Mouse (Mus musculus): ENCODE measurements at regions not wholly inside any gene's neighbourhood (a gene's known extent, or its start where the extent isn't known, plus 50 kb on each side); places are given as distances from the start of the nearest gene placed in this dataset.

DNA sequence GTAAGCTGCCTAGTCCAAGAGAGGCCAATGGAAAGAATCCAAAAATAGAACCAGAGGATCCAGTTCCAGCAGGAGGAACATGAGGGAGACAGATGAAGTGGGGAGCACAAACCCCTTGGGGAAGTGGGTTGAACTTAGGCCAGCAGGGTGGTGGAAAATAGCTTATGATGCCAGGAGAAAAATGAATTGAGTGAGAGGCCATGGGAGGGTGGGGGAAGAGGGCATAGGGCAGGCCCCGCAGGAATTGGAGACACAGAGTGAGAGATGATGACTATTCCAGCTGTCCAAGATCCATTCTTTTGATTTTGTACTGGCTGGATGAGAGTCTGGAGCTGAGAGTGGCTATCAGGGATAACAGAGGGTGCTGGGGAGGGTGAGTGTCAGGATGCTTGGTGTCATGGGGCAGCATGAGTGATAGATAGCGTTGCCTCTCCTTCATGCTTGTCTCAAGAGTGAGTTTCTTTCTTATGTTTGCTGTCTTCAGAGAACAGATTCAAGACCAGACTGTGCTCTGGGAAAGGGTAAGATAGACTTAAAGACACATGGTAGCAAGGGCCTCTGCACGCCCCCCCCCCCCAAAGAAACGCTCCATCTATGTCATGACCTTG, 90.3 kb upstream of the Tnp1 start:
- peak; percentile 55 for DNase-seq
- intact Hi-C loops (cut with DNase I): loop anchor here (5.0 kb wide), 1 partner anchor 229 kb away; no protein-coding TSS in a partner anchor

DNA sequence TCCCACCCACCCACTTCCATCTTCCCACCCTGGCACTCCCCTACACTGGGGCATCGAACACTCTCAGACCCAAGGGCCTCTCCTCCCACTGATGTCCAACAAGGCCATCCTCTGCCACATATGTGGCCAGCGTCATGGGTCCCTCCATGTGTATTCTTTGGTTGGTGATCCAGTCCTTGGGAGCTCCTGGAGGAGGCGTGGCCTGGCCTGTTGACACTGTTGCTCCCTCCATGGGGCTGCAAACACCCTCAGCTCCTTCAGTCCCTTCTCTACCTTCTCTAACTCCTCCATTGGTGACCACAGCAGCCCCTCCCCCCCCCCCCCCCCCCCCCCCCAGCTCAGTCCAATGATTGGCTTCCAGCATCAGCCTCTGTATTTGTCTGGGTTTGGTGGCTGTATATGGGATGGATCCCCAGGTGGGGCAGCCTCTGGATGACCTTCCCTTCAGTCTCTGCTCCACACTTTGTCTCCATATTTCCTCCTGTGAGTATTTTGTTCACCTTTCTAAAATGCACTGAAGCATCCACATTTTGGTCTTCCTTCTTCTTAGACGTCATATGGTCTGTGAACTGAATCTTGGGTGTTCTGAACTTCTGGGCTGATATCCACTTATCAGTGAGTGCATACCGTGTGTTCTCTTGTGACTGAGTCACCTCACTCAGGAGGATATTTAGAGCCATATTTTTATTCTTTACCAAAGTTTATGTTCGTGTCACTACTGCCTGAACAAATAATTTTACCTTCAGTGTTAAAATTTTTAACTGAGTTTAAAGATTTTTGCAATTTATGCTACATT, 82.1 kb upstream of the Tnp1 start:
- intact Hi-C loops (cut with DNase I): no loop called here
- DNase-seq: no peak

DNA sequence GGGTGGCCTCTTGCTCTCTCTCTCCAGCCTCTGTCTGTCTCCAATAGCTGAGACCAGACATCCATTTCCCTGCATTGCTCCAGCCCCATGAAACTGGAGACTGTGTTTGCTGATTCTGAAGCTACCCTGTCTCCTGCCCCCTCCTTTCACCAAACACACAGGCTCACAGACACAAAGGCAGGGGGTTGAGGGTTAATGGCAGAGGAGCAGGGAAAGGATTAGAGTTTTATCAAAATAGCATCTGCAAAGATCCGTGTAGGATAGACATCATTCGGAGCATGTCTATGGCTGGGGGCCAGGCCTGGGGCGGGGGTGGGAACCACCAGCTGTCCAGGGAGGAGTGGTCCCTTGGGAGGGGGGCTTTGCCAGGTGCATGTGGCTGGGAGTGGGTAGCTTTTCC, 73.9 kb upstream of the Tnp1 start:
- intact Hi-C loops (cut with DNase I): no loop called here
- no peak for DNase-seq

DNA sequence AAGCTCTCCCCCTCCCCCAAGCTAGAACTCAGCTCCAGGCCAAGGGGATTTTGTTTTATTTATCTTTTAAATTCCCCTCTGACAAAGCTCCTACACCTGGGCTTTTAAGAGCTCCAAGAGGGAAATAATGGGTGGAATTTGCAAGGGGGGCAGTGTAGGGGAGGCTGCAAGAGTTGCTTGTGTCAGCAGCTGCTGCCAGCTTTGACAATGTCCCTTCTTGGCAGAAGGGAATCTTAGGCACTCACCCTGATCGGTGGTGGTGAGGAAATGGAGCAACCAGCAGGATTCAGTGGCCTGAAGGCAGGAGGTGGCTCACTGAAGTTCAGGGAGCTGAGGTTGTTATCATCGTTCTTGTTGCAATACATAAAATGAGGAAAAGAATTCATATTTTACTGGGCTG, 72.8 kb upstream of the Tnp1 start:
- DNase-seq: no peak
- intact Hi-C loops (cut with DNase I): no loop called here

DNA sequence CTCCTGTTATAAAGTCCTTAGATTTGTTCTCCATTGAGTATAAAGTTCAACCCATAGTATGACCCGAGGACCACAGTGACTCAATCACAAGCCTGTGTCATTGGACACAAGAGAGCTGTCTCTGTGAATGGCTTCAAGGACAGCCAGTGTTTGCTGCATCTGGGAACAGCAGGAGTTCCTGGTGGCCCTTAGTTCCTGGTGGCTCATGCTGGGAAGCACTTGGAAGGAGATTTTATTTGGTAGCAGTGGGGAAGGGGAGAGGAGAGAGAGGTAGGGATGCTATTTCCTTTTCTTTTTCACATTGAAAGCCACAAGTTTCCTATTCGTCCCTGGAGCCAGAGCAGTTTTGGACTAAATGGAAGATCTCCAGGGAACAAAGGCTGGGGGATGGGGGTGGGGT, 69.2 kb upstream of the Tnp1 start:
- no peak for DNase-seq
- intact Hi-C loops (cut with DNase I): no loop called here

DNA sequence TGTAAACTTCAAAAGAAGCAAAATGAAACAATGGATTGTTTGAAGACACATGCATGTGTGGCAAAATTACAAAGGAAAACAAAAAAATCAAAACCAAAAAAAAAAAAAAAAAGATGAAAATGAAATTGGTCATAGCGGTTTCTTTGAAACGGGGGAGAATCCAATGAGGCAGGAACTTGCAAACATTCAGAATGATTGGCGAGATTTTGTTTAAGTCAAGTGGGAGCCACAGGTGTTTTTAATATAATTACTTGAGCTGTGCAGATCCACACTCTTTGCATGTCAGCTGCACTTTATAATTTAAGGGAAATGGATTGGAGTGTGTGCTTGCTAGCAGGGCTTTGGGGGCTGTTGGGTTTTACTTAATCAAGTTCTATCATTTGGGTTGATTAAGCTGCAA, 67.7 kb upstream of the Tnp1 start:
- DNase-seq: no peak
- intact Hi-C loops (cut with DNase I): no loop called here

DNA sequence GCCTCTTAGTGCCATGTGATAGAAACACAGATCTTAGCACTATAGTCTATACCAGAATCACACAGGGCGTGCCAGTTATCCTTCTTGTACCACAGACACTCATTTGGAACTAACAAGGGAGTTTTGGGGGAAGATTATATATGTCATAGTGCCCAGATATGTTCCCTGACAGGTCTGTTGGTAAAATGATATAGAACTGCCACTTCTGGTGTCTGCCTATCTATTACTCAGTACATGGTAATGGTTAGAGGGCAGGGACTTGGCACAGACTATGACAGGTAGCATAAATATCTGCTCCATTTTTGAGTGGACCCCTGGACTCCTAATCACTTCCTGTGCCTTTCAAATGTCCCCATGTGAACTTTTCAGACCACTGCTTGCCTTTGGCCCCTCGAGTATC, 63.8 kb upstream of the Tnp1 start:
- no peak for DNase-seq
- intact Hi-C loops (cut with DNase I): no loop called here

DNA sequence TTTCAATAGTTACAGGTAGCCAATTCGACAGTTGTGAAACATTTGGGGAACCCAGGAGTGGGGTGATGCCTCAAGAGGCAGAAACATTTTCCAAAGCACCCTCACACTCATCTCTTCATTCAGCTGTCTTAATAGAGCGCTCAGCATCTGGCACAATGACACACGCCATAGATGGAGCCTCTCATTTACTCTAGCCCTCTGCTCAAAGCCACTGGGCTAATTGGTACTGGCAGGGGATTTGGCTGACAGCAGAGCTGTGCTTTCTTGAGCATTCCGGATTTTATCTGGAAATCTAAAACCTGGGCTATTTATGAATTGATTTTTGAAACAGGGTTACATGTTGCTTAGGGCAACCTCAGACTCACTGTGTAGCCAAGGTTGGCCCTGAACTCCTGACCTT, 61.4 kb upstream of the Tnp1 start:
- DNase-seq: no peak
- intact Hi-C loops (cut with DNase I): no loop called here

DNA sequence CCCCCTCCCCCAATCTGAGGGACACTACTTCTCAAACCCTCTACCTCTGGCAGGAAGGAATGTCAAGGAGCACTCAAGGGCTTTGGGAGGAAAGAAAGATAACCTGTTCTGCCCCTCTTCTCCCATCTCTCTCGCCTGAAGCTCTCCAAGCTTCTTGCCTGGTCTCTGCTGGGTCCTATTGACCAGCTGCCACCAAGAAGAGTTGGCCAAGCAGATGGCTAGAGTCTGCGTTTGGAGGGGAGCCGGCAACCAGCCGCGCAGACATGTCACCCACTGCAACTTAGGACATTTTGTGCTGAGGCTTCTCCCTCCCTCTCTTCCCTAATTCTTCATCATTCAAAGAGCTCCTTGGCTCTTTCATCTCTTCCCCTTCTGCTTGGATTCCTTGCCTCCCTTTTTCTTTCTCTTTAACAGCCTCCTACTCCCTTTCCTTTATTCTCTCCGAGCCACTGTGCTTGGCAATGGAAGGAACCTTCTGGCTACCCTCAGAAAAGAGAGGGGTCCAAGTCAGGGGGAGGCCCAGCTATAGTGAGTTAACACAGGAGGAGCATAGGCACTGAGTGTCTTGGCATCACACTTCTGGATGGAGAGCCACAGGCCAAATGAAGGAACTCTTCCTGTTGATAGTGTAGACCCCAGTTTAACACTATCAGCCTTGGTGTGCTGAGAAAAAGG, 60.1 kb upstream of the Tnp1 start:
- no peak for DNase-seq
- intact Hi-C loops (cut with DNase I): no loop called here

DNA sequence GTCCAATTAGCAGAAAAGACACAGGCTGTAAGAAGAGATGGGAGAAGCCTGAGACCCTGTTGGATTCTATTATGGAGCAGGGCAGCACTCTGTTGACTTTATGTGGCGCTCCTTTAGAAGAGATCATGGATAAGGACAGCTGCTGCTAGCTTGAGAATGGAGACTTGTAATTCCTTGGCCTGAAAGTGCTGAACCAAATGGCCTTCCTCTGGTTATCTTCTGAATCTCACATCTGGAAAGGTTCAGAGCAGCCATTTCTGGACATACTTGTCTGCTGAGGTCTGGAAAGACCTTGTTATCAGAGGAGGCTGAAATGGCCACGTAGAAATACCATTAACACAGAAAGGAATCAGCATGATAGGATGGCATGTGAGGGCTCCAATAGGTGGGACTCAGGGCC, 59.5 kb upstream of the Tnp1 start:
- DNase-seq: no peak
- intact Hi-C loops (cut with DNase I): no loop called here

DNA sequence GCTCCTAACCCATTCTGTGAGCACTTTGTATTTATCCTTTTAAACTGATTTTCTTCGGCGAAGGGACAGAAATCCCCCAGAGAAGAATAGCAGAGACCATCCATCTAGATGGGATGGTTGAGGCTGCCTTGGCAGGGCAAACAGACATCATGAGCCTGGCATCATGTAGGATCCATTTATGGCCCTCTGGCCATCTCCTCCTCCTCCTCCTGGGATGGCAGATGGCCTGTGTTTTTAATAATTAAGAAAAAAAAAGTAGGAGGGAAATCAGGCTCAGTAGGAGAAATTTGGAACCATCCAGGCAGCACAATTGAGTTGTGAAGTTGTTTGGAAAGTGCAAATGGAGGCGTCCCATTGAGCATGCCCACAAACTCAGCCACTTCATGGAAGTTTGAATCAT, 58.8 kb upstream of the Tnp1 start:
- intact Hi-C loops (cut with DNase I): no loop called here
- DNase-seq: no peak

DNA sequence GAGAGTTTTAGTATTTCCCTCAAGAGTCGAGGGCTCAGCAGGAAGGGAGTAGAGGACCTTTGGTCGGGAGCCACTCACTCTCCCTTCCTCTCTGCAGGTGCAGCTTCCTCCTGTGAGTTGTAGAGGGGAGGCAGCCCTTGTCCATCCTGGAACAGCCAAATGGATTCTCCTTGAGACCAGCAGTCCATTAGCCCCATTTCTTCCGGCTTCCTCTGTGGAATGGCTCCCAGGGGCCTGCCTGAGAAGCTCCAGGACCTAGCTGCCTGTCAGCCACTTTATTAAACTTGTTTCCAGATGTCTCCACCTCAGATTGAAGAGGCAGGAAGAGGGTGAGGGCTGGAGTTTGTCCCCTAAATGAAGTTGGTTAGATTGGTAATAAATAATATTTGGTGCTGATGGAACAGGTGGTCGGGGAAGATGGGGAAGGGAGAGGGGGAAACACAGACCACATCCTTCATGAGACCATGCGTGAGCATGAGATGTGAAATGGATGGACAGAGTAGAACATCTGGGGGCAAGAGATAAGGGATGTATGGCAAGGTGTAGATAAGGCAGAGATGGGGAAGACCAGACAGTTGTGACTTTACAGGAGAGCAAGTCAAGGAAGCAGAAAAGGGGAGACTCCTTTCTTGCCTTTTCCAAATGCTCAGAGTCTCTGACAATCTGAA, 56.7 kb upstream of the Tnp1 start:
- DNase-seq: peak in 1 of 2 experiments; percentile 13
- intact Hi-C loops (cut with DNase I): no loop called here

DNA sequence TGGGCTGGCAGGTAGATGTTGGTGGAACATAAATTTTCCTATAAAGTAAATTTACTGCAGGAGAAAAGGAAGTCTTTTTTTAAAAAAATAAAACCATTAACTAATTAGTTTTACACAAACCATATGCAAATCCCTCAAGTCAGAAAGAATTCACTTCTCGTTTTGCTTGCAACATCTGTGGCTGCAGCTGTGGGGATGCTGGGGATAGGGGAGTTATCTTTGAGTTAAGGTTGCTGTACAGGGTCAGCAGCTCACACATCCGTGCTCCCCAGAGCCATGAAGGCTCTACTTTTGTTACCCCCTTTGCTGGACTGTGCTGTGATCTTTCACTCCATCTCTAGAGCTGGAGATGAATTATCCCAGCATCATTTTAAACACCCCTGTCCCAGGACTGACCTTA, 54.4 kb upstream of the Tnp1 start:
- intact Hi-C loops (cut with DNase I): no loop called here
- DNase-seq: no peak

Small RNAs in the stretch of these regions (microRNA-seq; reads per million reads assigned to microRNA genes)
- 0 reads per million in 2 experiments for gene Mir6351

Measured in heart, postnatal 14 days (tissue).